Mouse (Mus musculus) midbrain, embryonic 11.5 days (tissue): Measurements from ENCODE around the gene Ddah1. TPM values are rescaled to one million over a fixed set of nuclear protein-coding genes. Genes with fewer than 3 reads are reported as not detected.
"Not testable (repeated sequence)": the region's sequence is repeated elsewhere in the genome, so short reads cannot be mapped to it uniquely, and the experiment has no call there.

Source experiments
- ATAC-seq: fragments of 200-750 bp; cut with Nextera tagmentation; 2 replicates; pipeline ENCODE4 v1.8.0; 2017; ENCODE audit warnings: moderate TSS enrichment, moderate library complexity; ENCODE audit not compliant: low FRiP score
- DNase-seq: peaks from one replicate; pipeline ENCODE4 v3.0.0; 2015; ENCODE audit warnings: low spot score; ENCODE audit errors: missing footprints
- H3K27ac ChIP-seq: fragments of 300-500 bp; sonication (generic); 2 replicates; pipeline ENCODE4 v1.5.1; 2014; ENCODE audit warnings: low read depth, low read length
- H3K27me3 ChIP-seq: fragments of 300-500 bp; sonication (generic); 2 replicates; pipeline ENCODE4 v1.6.1; 2014; ENCODE audit warnings: mild to moderate bottlenecking, low read length, moderate library complexity, mixed read lengths; ENCODE audit not compliant: control insufficient read depth, insufficient read depth
- H3K36me3 ChIP-seq: fragments of 300-500 bp; sonication (generic); 2 replicates; pipeline ENCODE4 v1.6.1; 2014; ENCODE audit warnings: mild to moderate bottlenecking, low read length, moderate library complexity, mixed read lengths; ENCODE audit not compliant: control insufficient read depth, insufficient read depth
- H3K4me1 ChIP-seq: fragments of 300-500 bp; sonication (generic); 2 replicates; pipeline ENCODE4 v1.6.1; 2014; ENCODE audit warnings: low read length; ENCODE audit not compliant: control insufficient read depth, insufficient read depth
- H3K4me2 ChIP-seq: fragments of 300-500 bp; sonication (generic); 2 replicates; pipeline ENCODE4 v1.6.1; 2014; ENCODE audit warnings: mild to moderate bottlenecking, moderate library complexity
- H3K4me3 ChIP-seq: fragments of 300-500 bp; sonication (generic); 2 replicates; pipeline ENCODE4 v1.5.1; 2014; ENCODE audit warnings: low read depth, low read length
- H3K9ac ChIP-seq: fragments of 300-500 bp; sonication (generic); 2 replicates; pipeline ENCODE4 v1.6.1; 2014; ENCODE audit warnings: low read length
- H3K9me3 ChIP-seq: fragments of 300-500 bp; sonication (generic); 2 replicates; pipeline ENCODE4 v1.6.1; 2016; ENCODE audit warnings: low read length; ENCODE audit not compliant: control insufficient read depth
- WGBS: fragments of 180-500 bp; shearing (Covaris S2); extraction: QIAGEN DNeasy Blood & Tissue Kit; methylation state at CpG from one replicate; pipeline ENCODE4 v1.1.7; 2014; 5-methylcytosine and 5-hydroxymethylcytosine counted together
- polyA plus RNA-seq: library from polyadenylated mRNA; unstranded; fragments of >200 nt; fragmentation: Nextera tagmentation; extraction: Ambion mirVana; gene quantifications from 2 replicates; pipeline ENCODE4 v1.2.1, GENCODE M21; 2014

The Ddah1 gene
- polyA plus RNA-seq, 1 experiment from 2014 or later = 26.8 TPM

DNA sequence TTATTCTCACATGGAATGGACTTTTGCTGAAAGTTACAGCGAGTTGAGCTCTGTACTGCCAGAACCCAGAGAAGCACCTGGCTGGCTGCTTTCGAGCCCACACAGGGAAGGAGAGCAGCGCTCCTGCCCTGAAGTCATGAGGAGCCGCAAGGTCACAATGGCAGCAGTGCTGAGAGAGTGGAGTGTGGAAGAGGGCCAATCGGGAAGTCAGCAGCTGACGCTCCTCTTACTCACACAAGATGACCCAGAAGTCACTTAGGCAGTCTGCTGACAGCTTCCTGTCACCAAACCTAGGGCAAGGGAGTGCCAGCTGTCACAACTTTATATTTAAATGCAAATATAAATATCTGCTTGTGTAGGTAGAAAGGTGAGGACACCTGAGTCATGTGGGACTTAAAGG is 154.8 kb downstream of the Ddah1 start:
- Histone ChIP-seq H3K4me2 (no peak overlapping the region), H3K9ac (no peak overlapping the region), H3K27me3 (no peaks in the 10 kb centered on the region), H3K4me1 (no peaks in the 10 kb centered on the region), H3K9me3 (no peaks in the 10 kb centered on the region), H3K4me3 (no peak overlapping the region), H3K27ac (no peak overlapping the region), H3K36me3 (no peaks in the 10 kb centered on the region)
- DNase-seq (peak; percentile 51), ATAC-seq (no peak)
- WGBS = 90% methylated on average over 6 of the region's 6 CpGs

- peak; percentile 79 for DNase-seq
- WGBS = 69% methylated on average over 7 of the region's 7 CpGs
- not testable (repeated sequence) for H3K4me2 ChIP-seq, H3K9ac ChIP-seq, H3K4me1 ChIP-seq, H3K27ac ChIP-seq, H3K9me3 ChIP-seq, ATAC-seq, H3K36me3 ChIP-seq, H3K27me3 ChIP-seq, H3K4me3 ChIP-seq
Observed at GRCm38 (mm10) chr3:145913942-145914341, 155.5 kb downstream of the Ddah1 start.

- no peak overlapping the region for H3K4me2 ChIP-seq
- no peak overlapping the region for H3K27ac ChIP-seq
- H3K9ac ChIP-seq = no peak overlapping the region
- no peak overlapping the region for H3K4me3 ChIP-seq
- no peaks in the 10 kb centered on the region for H3K27me3 ChIP-seq
- DNase-seq = peak; percentile 6
- no peaks in the 10 kb centered on the region for H3K36me3 ChIP-seq
- ATAC-seq = no peak
- no peaks in the 10 kb centered on the region for H3K4me1 ChIP-seq
- 89% methylated on average over 5 of the region's 5 CpGs for WGBS
- no peaks in the 10 kb centered on the region for H3K9me3 ChIP-seq
Observed at GRCm38 (mm10) chr3:145916374-145916773, 157.9 kb downstream of the Ddah1 start.

- Histone ChIP-seq H3K4me1 (no peaks in the 10 kb centered on the region), H3K4me2 (no peak overlapping the region), H3K36me3 (no peaks in the 10 kb centered on the region), H3K4me3 (no peak overlapping the region), H3K9ac (no peak overlapping the region), H3K27ac (no peak overlapping the region), H3K9me3 (no peaks in the 10 kb centered on the region), H3K27me3 (no peaks in the 10 kb centered on the region)
- WGBS = 93% methylated on average over 4 of the region's 4 CpGs
- ATAC-seq (no peak), DNase-seq (peak; percentile 35)
Observed at GRCm38 (mm10) chr3:145916826-145917225, 158.4 kb downstream of the Ddah1 start.

GRCm38 (mm10) chr3:145922019-145922854 is 163.8 kb downstream of the Ddah1 start, which contains the start of gene Bcl10:
Gene Bcl10, plus strand, starts transcription at chr3:145922804.
- Histone ChIP-seq H3K4me1 (peaks cover 7% of the 10 kb centered on the region), H3K27ac (no peak within 1 kb of the TSS), H3K27me3 (no peaks in the 10 kb centered on the region), H3K4me3 (peak within 1 kb of the TSS; percentile 84), H3K4me2 (peak within 1 kb of the TSS; percentile 52), H3K36me3 (no peaks in the 10 kb centered on the region), H3K9ac (peak within 1 kb of the TSS; percentile 46), H3K9me3 (no peaks in the 10 kb centered on the region)
- WGBS = 30% methylated on average over 11 of the region's 11 CpGs
- ATAC-seq = no peak
- peak; percentile 77 for DNase-seq

DNA sequence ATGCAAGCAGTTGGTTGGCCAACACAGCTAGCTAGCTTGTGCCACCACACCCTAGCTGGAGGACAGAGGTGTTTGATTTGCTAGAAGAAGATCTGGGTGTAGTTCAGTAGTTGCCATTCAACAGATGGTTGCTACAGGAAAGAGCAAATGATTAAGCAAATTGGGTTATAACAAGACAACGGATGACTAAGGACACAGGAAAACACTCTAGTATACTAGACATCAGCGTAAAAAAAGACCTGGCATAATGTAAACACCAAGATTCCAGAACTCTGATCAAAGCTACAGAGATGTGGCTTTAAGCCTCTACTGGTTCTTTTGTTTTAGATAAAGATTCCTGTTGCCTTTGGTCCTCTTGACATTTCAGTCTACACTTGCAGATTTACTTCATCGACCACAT is 164.5 kb downstream of the Ddah1 start:
- Histone ChIP-seq H3K4me1 (peaks cover 7% of the 10 kb centered on the region), H3K36me3 (no peaks in the 10 kb centered on the region), H3K4me3 (no peak overlapping the region), H3K4me2 (no peak overlapping the region), H3K27ac (no peak overlapping the region), H3K9me3 (no peaks in the 10 kb centered on the region), H3K9ac (no peak overlapping the region), H3K27me3 (no peaks in the 10 kb centered on the region)
- no peak for ATAC-seq
- peak; percentile 78 for DNase-seq
- WGBS = 78% methylated on average over 3 of the region's 3 CpGs

GRCm38 (mm10) chr3:145923874-145924577 is 165.6 kb downstream of the Ddah1 start:
- Histone ChIP-seq H3K9me3 (no peaks in the 10 kb centered on the region), H3K9ac (peak overlapping the region; percentile 83), H3K4me3 (peak overlapping the region; percentile 84), H3K4me2 (peak overlapping the region; percentile 78), H3K36me3 (no peaks in the 10 kb centered on the region), H3K27me3 (no peaks in the 10 kb centered on the region), H3K27ac (peak overlapping the region; percentile 82), H3K4me1 (peaks cover 7% of the 10 kb centered on the region)
- peak; percentile 99 for DNase-seq
- under 1% methylated on average over 58 of the region's 58 CpGs for WGBS
- ATAC-seq = peak; percentile 100

DNA sequence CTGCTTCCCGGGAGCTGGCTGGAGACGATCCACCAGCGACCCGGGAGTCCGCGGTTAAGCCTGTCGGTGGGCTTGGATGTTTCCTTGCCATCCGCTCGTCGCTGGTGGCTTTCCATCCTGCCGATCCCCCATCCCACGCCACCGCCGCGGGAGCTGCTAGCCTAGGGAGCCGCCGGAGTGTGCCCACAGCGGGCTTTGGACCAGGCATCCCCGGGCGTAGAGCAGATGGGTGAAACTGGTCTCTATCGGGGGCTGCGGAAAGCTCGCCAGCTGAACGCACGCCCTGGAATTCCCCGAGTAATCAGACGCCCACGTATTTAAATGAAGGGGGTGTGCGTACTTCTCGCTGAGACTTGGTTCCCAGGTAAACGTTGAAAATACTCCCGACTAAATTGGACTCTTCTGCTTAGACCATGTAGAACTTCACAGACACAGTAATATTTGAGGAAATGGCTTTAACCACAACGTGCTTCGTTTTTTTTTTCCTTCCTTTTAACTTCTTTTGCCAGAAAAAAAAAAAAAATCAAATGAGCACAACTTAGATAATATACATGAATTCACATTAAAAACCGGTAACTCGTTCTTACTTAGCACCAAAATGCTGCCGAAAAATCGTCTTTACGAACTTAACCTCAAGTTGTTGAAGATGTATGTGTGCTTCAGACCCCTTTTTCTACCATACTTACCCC is 166.3 kb downstream of the Ddah1 start:
- peak overlapping the region; percentile 83 for H3K9ac ChIP-seq
- peak; percentile 82 for DNase-seq

More for the DNA sequence above, 166.3 kb downstream of the Ddah1 start:
- peak overlapping the region; percentile 78 for H3K4me2 ChIP-seq
- H3K4me3 ChIP-seq = peak overlapping the region; percentile 84
- peak; percentile 12; the same call in 1 of the 2 replicates for ATAC-seq
- H3K27ac ChIP-seq = peak overlapping the region; percentile 82
- peaks cover 7% of the 10 kb centered on the region for H3K4me1 ChIP-seq
- no peaks in the 10 kb centered on the region for H3K27me3 ChIP-seq
- no peaks in the 10 kb centered on the region for H3K9me3 ChIP-seq
- WGBS = 5% methylated on average over 39 of the region's 39 CpGs
- no peaks in the 10 kb centered on the region for H3K36me3 ChIP-seq
